Mouse (Mus musculus) lung, embryonic 14.5 days (tissue): Measurements from ENCODE around the gene 4931406P16Rik. TPM values are rescaled to one million over a fixed set of nuclear protein-coding genes. Genes with fewer than 3 reads are reported as not detected.

Experiments
- ATAC-seq: fragments of 200-750 bp; cut with Nextera tagmentation; 2 replicates; pipeline ENCODE4 v1.8.0; 2017; ENCODE audit warnings: mild to moderate bottlenecking, moderate TSS enrichment, moderate library complexity; ENCODE audit not compliant: insufficient read depth
- DNase-seq: peaks from one replicate; pipeline ENCODE4 v3.0.0-alpha.2; 2015
- H3K27ac ChIP-seq: fragments of 300-500 bp; sonication (generic); 2 replicates; pipeline ENCODE4 v1.5.1; 2014; ENCODE audit warnings: low read depth, mild to moderate bottlenecking, moderate library complexity
- H3K27me3 ChIP-seq: fragments of 300-500 bp; sonication (generic); 2 replicates; pipeline ENCODE4 v1.6.1; 2014; ENCODE audit warnings: low read length, control low read depth; ENCODE audit not compliant: insufficient read depth
- H3K36me3 ChIP-seq: fragments of 300-500 bp; sonication (generic); 2 replicates; pipeline ENCODE4 v1.6.1; 2014; ENCODE audit warnings: control low read depth; ENCODE audit not compliant: insufficient read depth
- H3K4me1 ChIP-seq: fragments of 300-500 bp; sonication (generic); 2 replicates; pipeline ENCODE4 v1.6.1; 2014; ENCODE audit warnings: antibody characterized with exemption, control low read depth; ENCODE audit not compliant: insufficient read depth
- H3K4me2 ChIP-seq: fragments of 300-500 bp; sonication (generic); 2 replicates; pipeline ENCODE4 v1.6.1; 2014; ENCODE audit warnings: mild to moderate bottlenecking
- H3K4me3 ChIP-seq: fragments of 300-500 bp; sonication (generic); 2 replicates; pipeline ENCODE4 v1.5.1; 2014; ENCODE audit warnings: low read depth, low read length
- H3K9ac ChIP-seq: fragments of 300-500 bp; sonication (generic); 2 replicates; pipeline ENCODE4 v1.6.1; 2014
- H3K9me3 ChIP-seq: fragments of 300-500 bp; sonication (generic); 2 replicates; pipeline ENCODE4 v1.6.1; 2016; ENCODE audit warnings: low read depth, low read length, control low read depth
- CTCF ChIP-seq: IDR thresholded peaks from 2 replicates; pipeline ENCODE4 v1.5.1; 2016; ENCODE audit warnings: antibody characterized with exemption, low read depth
- WGBS: fragments of 180-500 bp; shearing (Covaris S2); extraction: QIAGEN DNeasy Blood & Tissue Kit; methylation state at CpG from one replicate; pipeline ENCODE4 v1.1.7; 2014; 5-methylcytosine and 5-hydroxymethylcytosine counted together
- polyA plus RNA-seq: library from polyadenylated mRNA; unstranded; fragments of >200 nt; fragmentation: Nextera tagmentation; extraction: Ambion mirVana; gene quantifications from 2 replicates; pipeline ENCODE4 v1.2.1, GENCODE M21; 2014

The 4931406P16Rik gene
- polyA plus RNA-seq, 1 experiment from 2014 or later, result 54.7 TPM

- peak; percentile 66; the same call in 1 of the 2 replicates for ATAC-seq
- Histone ChIP-seq H3K4me2 (no peak overlapping the region), H3K36me3 (peaks cover 69% of the 10 kb centered on the region), H3K9me3 (no peaks in the 10 kb centered on the region), H3K27me3 (no peaks in the 10 kb centered on the region), H3K4me1 (no peaks in the 10 kb centered on the region), H3K4me3 (no peak overlapping the region), H3K27ac (no peak overlapping the region; the same call in 1 of the 2 replicates), H3K9ac (no peak overlapping the region)
- TF ChIP-seq CTCF, result no peak
- DNase-seq, result peak; percentile 53
- 59% methylated on average over 3 of the region's 3 CpGs for WGBS
Observed at GRCm38 (mm10) chr7:34255137-34255536, 58.2 kb downstream of the 4931406P16Rik start.

DNA sequence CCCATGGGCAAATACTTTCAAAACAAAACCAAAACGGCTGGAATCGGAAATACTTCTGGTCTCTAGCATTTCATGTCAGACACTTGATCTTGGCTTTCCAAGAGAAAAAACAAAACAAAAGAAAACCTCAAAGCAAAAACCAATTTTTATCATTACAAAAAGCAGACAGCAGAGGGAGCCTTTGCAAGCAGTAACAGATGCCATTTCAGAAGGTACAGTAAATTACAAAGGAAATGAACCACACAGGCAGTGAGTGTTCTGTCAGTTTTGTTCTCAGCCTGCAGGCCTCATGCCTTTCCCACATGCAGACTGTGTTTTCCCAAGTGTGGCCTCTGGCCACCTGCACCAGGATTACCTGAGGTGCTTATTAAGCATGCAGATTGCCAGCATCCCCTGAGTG, 61.3 kb downstream of the 4931406P16Rik start:
- ATAC-seq (no peak), DNase-seq (peak; percentile 67)
- WGBS, result 67% methylated on average over 2 of the region's 2 CpGs
- Histone ChIP-seq H3K4me3 (no peak overlapping the region), H3K9me3 (no peaks in the 10 kb centered on the region), H3K4me1 (no peaks in the 10 kb centered on the region), H3K27me3 (no peaks in the 10 kb centered on the region), H3K36me3 (peaks cover 70% of the 10 kb centered on the region), H3K9ac (no peak overlapping the region), H3K4me2 (no peak overlapping the region), H3K27ac (no peak overlapping the region)
- peak; percentile 57 for TF ChIP-seq CTCF

GRCm38 (mm10) chr7:34250738-34251137, 62.6 kb downstream of the 4931406P16Rik start, which contains the start of gene Gm6096:
TSS of gene Gm6096 (plus strand) at chr7:34251038.
- ATAC-seq, result no peak
- H3K36me3 ChIP-seq, result peaks cover 64% of the 10 kb centered on the region
- H3K9me3 ChIP-seq, result no peaks in the 10 kb centered on the region
- no peak within 1 kb of the TSS for H3K27ac ChIP-seq
- 91% methylated on average over 7 of the region's 7 CpGs for WGBS
- no peak within 1 kb of the TSS for H3K9ac ChIP-seq
- TF ChIP-seq CTCF, result no peak
- no peaks in the 10 kb centered on the region for H3K27me3 ChIP-seq
- H3K4me1 ChIP-seq, result no peaks in the 10 kb centered on the region
- H3K4me3 ChIP-seq, result no peak within 1 kb of the TSS
- DNase-seq, result no peak
- no peak within 1 kb of the TSS for H3K4me2 ChIP-seq

GRCm38 (mm10) chr7:34246870-34247499, 66.4 kb downstream of the 4931406P16Rik start:
- TF ChIP-seq CTCF, result no peak
- Histone ChIP-seq H3K36me3 (peaks cover 75% of the 10 kb centered on the region), H3K4me2 (no peak overlapping the region), H3K9me3 (no peaks in the 10 kb centered on the region), H3K4me3 (no peak overlapping the region), H3K27me3 (no peaks in the 10 kb centered on the region), H3K4me1 (no peaks in the 10 kb centered on the region), H3K27ac (no peak overlapping the region), H3K9ac (no peak overlapping the region)
- WGBS, result 86% methylated on average over 3 of the region's 3 CpGs
- no peak for DNase-seq
- no peak for ATAC-seq

DNA sequence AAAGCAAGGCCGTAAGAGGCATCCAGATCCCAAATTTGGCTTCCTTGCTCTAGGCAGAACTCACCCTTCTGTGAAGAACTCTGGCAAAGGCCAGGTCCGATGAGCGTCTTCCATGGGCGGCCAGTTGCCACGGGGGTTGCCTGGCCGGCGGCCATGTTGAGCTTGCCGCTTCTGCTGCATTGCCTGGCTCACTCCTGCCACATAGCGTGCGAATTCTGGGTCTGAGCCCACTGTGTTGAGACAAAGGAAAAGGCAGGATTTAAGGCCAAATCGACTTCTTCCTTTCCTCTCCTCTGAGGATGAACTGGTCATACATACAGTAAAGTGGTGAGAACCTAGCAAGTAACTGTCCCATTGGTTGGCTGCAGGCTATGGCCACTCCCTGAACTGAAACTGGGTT, 71.2 kb downstream of the 4931406P16Rik start:
- H3K36me3 ChIP-seq, result peaks cover 78% of the 10 kb centered on the region

GRCm38 (mm10) chr7:34238086-34238485, 75.3 kb downstream of the 4931406P16Rik start:
- Histone ChIP-seq H3K27ac (no peak overlapping the region), H3K9ac (no peak overlapping the region), H3K4me3 (no peak overlapping the region), H3K9me3 (no peaks in the 10 kb centered on the region), H3K4me2 (no peak overlapping the region), H3K36me3 (peaks cover 66% of the 10 kb centered on the region), H3K4me1 (peaks cover 6% of the 10 kb centered on the region; the same call in 1 of the 2 replicates), H3K27me3 (no peaks in the 10 kb centered on the region)
- no peak for ATAC-seq
- WGBS, result 90% methylated on average over 5 of the region's 5 CpGs
- TF ChIP-seq CTCF, result no peak
- no peak for DNase-seq

More for the DNA sequence above, 71.2 kb downstream of the 4931406P16Rik start:
- H3K4me1 ChIP-seq, result no peaks in the 10 kb centered on the region
- no peak for DNase-seq
- H3K9ac ChIP-seq, result no peak overlapping the region
- no peak for ATAC-seq
- no peak for TF ChIP-seq CTCF
- no peak overlapping the region for H3K27ac ChIP-seq
- no peaks in the 10 kb centered on the region for H3K9me3 ChIP-seq
- no peak overlapping the region for H3K4me2 ChIP-seq
- H3K4me3 ChIP-seq, result no peak overlapping the region
- no peaks in the 10 kb centered on the region for H3K27me3 ChIP-seq
- 95% methylated on average over 11 of the region's 11 CpGs for WGBS

DNA sequence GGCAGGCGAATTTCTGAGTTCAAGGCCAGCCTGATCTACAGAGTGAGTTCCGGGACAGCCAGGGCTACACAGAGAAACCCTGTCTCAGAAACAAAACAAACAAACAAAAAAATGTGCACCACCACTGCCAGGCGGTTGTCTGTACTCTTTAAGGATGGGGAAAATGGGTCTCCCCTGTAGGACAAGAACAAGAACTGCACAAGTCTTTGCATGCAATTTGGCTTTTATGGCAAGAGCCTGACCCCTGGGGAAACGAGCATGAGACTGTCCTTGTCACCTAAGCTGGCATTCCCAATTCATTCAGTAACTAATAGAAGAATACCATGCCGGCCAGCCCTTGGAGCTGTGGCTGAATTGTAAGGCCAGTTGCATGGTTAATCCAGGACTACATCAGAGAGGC, 77.7 kb downstream of the 4931406P16Rik start:
- H3K4me3 ChIP-seq, result no peak overlapping the region
- peaks cover 7% of the 10 kb centered on the region; the same call in 1 of the 2 replicates for H3K4me1 ChIP-seq
- no peak for TF ChIP-seq CTCF
- no peaks in the 10 kb centered on the region for H3K9me3 ChIP-seq
- no peak overlapping the region for H3K27ac ChIP-seq
- ATAC-seq, result no peak
- peaks cover 45% of the 10 kb centered on the region for H3K36me3 ChIP-seq
- DNase-seq, result no peak
- no peak overlapping the region for H3K4me2 ChIP-seq
- WGBS, result 84% methylated on average over 5 of the region's 5 CpGs
- H3K9ac ChIP-seq, result no peak overlapping the region
- H3K27me3 ChIP-seq, result no peaks in the 10 kb centered on the region
